Mouse (Mus musculus) CH12F3 (cell line): ENCODE measurements around the gene Chic1.

Experiments
- in situ Hi-C: fragments of 300-500 bp; cut with MboI; formaldehyde crosslinking; loops from 2 replicates; pipeline ENCODE4 v1.14.3; 2020; ENCODE audit warnings: low sequenced_read_pairs

Chic1 gene

GRCm38 (mm10) chrX:103427677-103428076, 71.4 kb downstream of the Chic1 start:
- in situ Hi-C loops, result no loop called here

- in situ Hi-C loops, result no loop called here
Observed at GRCm38 (mm10) chrX:103432293-103432692, 76.0 kb downstream of the Chic1 start.

- in situ Hi-C loops, result no loop called here
Observed at GRCm38 (mm10) chrX:103438023-103438422, 81.7 kb downstream of the Chic1 start.

GRCm38 (mm10) chrX:103440803-103441202, 84.5 kb downstream of the Chic1 start:
- in situ Hi-C loops, result no loop called here

GRCm38 (mm10) chrX:103443755-103444154, 87.5 kb downstream of the Chic1 start:
- in situ Hi-C loops, result no loop called here
